Mouse (Mus musculus) embryonic stem cell, embryonic (primary cell): ENCODE measurements at regions not wholly inside any gene's neighbourhood (a gene's known extent, or its start where the extent isn't known, plus 50 kb on each side); places are given as distances from the start of the nearest gene placed in this dataset.

Experiments used
- CTCF ChIA-PET, 4 experiments: fragments of 300-600 bp in 2 of 4; fragments of 350-600 bp in 2 of 4; sonication (Branson Sonifier 250); formaldehyde crosslinking; loops; one replicate each; lab custom pipeline; 2022; ENCODE audit warnings: inconsistent platforms in 2 of 4; lab: Charles Lee
- POLR2A ChIA-PET, 4 experiments: fragments of 300-600 bp in 2 of 4; fragments of 350-600 bp in 2 of 4; sonication (Branson Sonifier 250); formaldehyde crosslinking; loops; one replicate each; lab custom pipeline; 2022; ENCODE audit warnings: antibody characterized with exemption in 4 of 4, inconsistent platforms in 1 of 4; lab: Charles Lee

DNA sequence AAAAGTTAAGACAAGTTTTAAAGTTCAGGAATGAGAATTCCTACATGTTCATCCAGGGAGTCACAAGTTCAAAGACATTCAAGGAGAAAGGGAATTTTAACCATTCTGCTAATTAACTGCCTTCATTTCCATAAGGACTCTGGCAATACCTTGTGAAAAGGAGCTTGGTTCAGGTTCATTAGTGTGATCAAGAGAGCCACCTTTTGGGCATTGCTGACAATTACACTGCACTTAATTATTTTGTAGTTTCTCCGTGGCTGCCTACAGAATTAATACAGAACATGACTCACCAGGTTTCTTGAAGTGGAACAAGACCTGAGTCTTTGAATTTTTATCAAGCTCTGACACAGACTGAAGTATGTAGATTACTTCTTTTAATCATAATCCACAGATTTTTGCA lies 52.4 kb upstream of the Ankef1 start:
- CTCF ChIA-PET: interaction anchor here (0.5 to 3.7 kb wide), 9 partner anchors 18 to 491 kb away, joined by 3 to 21 read pairs (median 4); no protein-coding TSS in a partner anchor
- POLR2A ChIA-PET: no interaction called here
